Mouse (Mus musculus) ES-E14 (cell line): ENCODE results near the gene Slc27a4. TPM values are rescaled to one million over a fixed set of nuclear protein-coding genes. Genes with fewer than 3 reads are reported as not detected.

Experiments
- DNase-seq: peaks from one replicate; pipeline ENCODE4 v3.0.0-alpha.2; 2013; ENCODE audit warnings: low read depth, low spot score
- H3K27ac ChIP-seq: 2 replicates; pipeline ENCODE4 v1.5.1; 2012; ENCODE audit warnings: low read depth, mild to moderate bottlenecking, low read length, moderate library complexity, mixed read lengths; ENCODE audit not compliant: poor library complexity, insufficient read depth, severe bottlenecking
- H3K36me3 ChIP-seq: 2 replicates; pipeline ENCODE4 v1.6.1; 2012; ENCODE audit warnings: mild to moderate bottlenecking, low read length, moderate library complexity, mixed read lengths; ENCODE audit not compliant: control insufficient read depth, poor library complexity, insufficient read depth, severe bottlenecking
- H3K4me1 ChIP-seq, 2 experiments: fragments of 150-350 bp in 1 of 2; sonication (generic) in 1 of 2; 2 replicates each; pipeline ENCODE4 v1.6.1; 2012; ENCODE audit warnings: low read length in 2 of 2, mild to moderate bottlenecking in 1 of 2, mixed read lengths in 1 of 2; ENCODE audit not compliant: control insufficient read depth in 2 of 2, insufficient read depth in 2 of 2, poor library complexity in 1 of 2
- H3K4me3 ChIP-seq, 2 experiments: fragments of 150-350 bp in 1 of 2; sonication (generic) in 1 of 2; 2 replicates each; pipeline ENCODE4 v1.5.1; 2012; ENCODE audit warnings: low read length in 2 of 2, low read depth in 1 of 2, mild to moderate bottlenecking in 1 of 2, mixed read lengths in 1 of 2; ENCODE audit not compliant: insufficient read depth in 1 of 2, poor library complexity in 1 of 2, severe bottlenecking in 1 of 2
- H3K9ac ChIP-seq: 2 replicates; pipeline ENCODE4 v1.6.1; 2012; ENCODE audit warnings: low read depth, mild to moderate bottlenecking, low read length, mixed read lengths; ENCODE audit not compliant: poor library complexity, insufficient read depth, severe bottlenecking
- H3K9me3 ChIP-seq: fragments of 150-350 bp; sonication (generic); 2 replicates; pipeline ENCODE4 v1.6.1; 2012; ENCODE audit warnings: low read depth, mild to moderate bottlenecking, low read length; ENCODE audit not compliant: control insufficient read depth, insufficient read depth
- CHD2 ChIP-seq: IDR thresholded peaks from 2 replicates; pipeline ENCODE4 v1.6.1; 2014; ENCODE audit warnings: mild to moderate bottlenecking, low read depth, low read length, inconsistent platforms
- HCFC1 ChIP-seq: IDR thresholded peaks from 2 replicates; pipeline ENCODE4 v1.6.1; 2012; ENCODE audit warnings: low read length, inconsistent platforms, borderline replicate concordance; ENCODE audit not compliant: insufficient read depth
- MAFK ChIP-seq: IDR thresholded peaks from 2 replicates; pipeline ENCODE4 v1.6.1; 2014; ENCODE audit warnings: mild to moderate bottlenecking, low read depth, low read length, inconsistent platforms; ENCODE audit not compliant: insufficient read depth
- ZC3H11A ChIP-seq: IDR thresholded peaks from 2 replicates; pipeline ENCODE4 v1.6.1; 2012; ENCODE audit warnings: low read depth, mild to moderate bottlenecking, inconsistent platforms, low read length, borderline replicate concordance
- ZNF384 ChIP-seq: IDR thresholded peaks from 2 replicates; pipeline ENCODE4 v1.6.1; 2012; ENCODE audit warnings: low read depth, low read length, inconsistent platforms
- in situ Hi-C, 2 experiments: fragments of 600-800 bp; cut with MboI; formaldehyde crosslinking; loops; one replicate each; pipeline ENCODE4 v1.15.1; 2025; ENCODE audit warnings: low sequenced_read_pairs in 2 of 2, inconsistent platforms in 1 of 2; ENCODE audit not compliant: unreplicated experiment in 2 of 2
- total RNA-seq: library from RNA; depleted of rRNA; stranded (reverse); fragments of 300-350 nt; gene quantifications from 2 replicates; pipeline ENCODE4 v1.2.3, GENCODE M21; 2012

Gene Slc27a4
- total RNA-seq, 1 experiment, result 38.9 TPM

DNA sequence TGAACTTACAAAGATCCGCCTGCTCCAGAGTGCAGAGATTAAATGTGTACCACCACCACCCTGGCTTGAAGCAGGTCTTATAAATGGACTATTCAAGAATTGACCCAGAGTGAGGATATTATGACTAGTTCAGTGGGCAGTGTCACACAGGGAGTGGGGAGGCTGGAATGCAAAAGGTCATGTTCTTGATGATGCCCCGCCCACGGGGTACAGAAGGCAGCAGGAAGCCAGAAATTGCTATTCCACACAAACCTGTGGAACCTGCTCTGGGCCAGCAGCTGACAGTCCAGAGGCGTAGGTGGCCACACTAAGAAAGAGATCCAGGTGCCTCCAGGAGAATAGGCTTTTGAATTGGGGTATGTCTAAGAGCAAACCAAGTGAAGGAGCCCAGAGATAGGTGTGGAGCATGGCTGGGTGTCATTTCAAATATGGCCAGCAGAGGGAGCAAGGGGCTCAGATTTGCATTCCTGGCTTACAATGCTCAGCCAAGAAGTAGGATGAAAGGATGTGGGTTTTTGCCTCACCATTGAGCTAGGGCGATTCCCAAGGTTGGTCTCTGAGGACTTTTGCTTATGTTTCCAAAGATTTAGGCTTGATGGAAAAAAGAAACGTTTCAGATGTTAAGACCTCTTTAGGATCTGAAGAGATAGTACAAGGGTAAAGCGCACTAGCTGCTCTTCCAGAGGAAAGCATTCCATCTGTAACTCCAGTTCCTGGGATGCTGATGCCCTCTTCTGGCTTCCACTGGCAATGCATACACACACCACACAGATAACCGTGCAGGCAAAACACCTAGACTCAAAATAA, 15.2 kb downstream of the Slc27a4 start:
- Histone ChIP-seq H3K4me3 (no peak overlapping the region), H3K4me1 (peaks cover 4 to 18% of the 10 kb centered on the region in 2 experiments; a peak in 3 of 4 replicates), H3K9ac (no peak overlapping the region; the same call in 1 of the 2 replicates), H3K9me3 (no peaks in the 10 kb centered on the region), H3K27ac (no peak overlapping the region), H3K36me3 (peaks cover 14% of the 10 kb centered on the region)
- peak; percentile 88 for DNase-seq
- TF ChIP-seq ZNF384 (no peak), ZC3H11A (peak; percentile 35; the same call in 1 of the 2 replicates)
- in situ Hi-C loops, result no loop called here

DNA sequence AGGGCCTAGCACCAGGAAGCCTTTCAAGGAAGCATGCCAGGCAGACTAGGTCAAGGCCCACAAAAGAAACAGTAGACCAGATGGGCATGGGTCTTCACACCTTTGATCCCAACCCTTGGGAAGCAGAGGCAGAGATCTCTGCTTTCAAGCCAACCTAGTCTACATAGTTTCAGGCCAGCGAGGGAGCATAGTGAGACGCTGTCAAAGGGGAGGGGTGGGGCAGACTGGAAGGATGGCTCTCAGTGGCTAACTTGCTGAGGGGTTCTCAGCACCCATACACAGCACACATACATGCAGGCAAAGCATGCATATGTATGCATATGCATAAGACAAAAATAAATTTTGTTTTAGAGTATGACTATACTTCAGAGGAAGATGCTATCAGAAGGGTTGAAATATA, 16.9 kb downstream of the Slc27a4 start:
- no peak for TF ChIP-seq HCFC1
- TF ChIP-seq ZNF384, result no peak
- TF ChIP-seq CHD2, result no peak
- TF ChIP-seq MAFK, result no peak
- TF ChIP-seq ZC3H11A, result no peak
- no peak for DNase-seq
- Histone ChIP-seq H3K27ac (no peak overlapping the region), H3K36me3 (peaks cover 9% of the 10 kb centered on the region; the same call in 1 of the 2 replicates), H3K9me3 (no peaks in the 10 kb centered on the region), H3K4me3 (no peak overlapping the region), H3K9ac (no peak overlapping the region), H3K4me1 (peaks cover 4 to 18% of the 10 kb centered on the region in 2 experiments; a peak in 3 of 4 replicates)
- in situ Hi-C loops, result no loop called here

- TF ChIP-seq MAFK (no peak), HCFC1 (peak; percentile 69), ZC3H11A (no peak), CHD2 (0 out of 2 replicates have a peak, but pooled peaks have one; percentile 32), ZNF384 (0 out of 2 replicates have a peak, but pooled peaks have one; percentile 11)
- peak within 1 kb of the TSS; percentile 41; the same call in 1 of the 2 replicates for H3K9ac ChIP-seq
- DNase-seq, result peak; percentile 98
- H3K36me3 ChIP-seq, result peaks cover 6% of the 10 kb centered on the region; the same call in 1 of the 2 replicates
- H3K4me3 ChIP-seq, result peak within 1 kb of the TSS; percentile 28 to 40
- H3K27ac ChIP-seq, result peak within 1 kb of the TSS; percentile 91
- no peaks in the 10 kb centered on the region for H3K9me3 ChIP-seq
- peaks cover 4 to 18% of the 10 kb centered on the region in 2 experiments; a peak in 3 of 4 replicates for H3K4me1 ChIP-seq
- in situ Hi-C loops, result no loop called here
These were observed 17.8 kb downstream of the Slc27a4 start, which contains the start of gene Urm1 for GRCm38 (mm10) chr2:29820025-29820817. Gene Urm1 (plus strand): TSS chr2:29820075.

DNA sequence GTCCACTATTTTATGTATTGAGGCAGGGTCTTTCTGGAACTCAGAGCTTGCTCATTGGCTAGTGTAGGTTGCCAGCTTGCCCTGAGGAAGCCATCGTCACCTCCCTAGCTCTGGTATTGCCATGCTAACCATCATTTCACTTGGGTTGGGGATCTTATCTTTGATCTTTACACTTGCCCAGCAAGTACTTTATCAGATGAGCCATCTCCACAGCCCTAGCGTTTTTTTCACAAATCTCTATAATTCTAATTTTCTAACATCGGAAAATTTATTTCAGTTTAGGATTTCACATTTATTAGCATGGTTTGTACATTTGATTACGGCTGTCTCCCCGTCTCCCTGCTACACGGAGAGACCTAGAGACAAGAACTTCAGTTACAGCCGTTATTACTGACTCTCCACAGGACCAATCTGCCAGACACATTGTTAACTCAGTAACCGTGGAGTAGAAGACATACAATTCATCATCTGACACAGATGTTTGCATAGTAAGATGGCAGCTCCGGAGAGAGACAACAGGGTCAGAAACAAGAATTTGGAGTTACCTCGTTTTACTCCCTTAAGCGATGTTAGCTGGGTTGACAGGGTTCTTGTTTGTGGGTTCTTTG, 24.0 kb downstream of the Slc27a4 start:
- H3K36me3 ChIP-seq, result no peaks in the 10 kb centered on the region; the same call in 1 of the 2 replicates
- H3K4me1 ChIP-seq, result peaks cover 0 to 6% of the 10 kb centered on the region in 2 experiments; a peak in 2 of 4 replicates
- TF ChIP-seq ZNF384, result no peak
- no peak for TF ChIP-seq HCFC1
- no peak for TF ChIP-seq MAFK
- no peak for TF ChIP-seq ZC3H11A
- no peak for TF ChIP-seq CHD2
- H3K9ac ChIP-seq, result peak overlapping the region; percentile 90
- H3K9me3 ChIP-seq, result no peaks in the 10 kb centered on the region
- DNase-seq, result no peak
- H3K27ac ChIP-seq, result peak overlapping the region; percentile 84
- peak overlapping the region; percentile 87 to 88 for H3K4me3 ChIP-seq
- in situ Hi-C loops, result no loop called here
